Mouse (Mus musculus): Measurements from ENCODE around the gene Efhc1. TPM values are rescaled to one million over a fixed set of nuclear protein-coding genes. Genes with fewer than 3 reads are reported as not detected.
"Not testable (repeated sequence)": the region's sequence is repeated elsewhere in the genome, so short reads cannot be mapped to it uniquely, and the experiment has no call there.

Efhc1 gene
- polyA plus RNA-seq, 1 experiment from 2014 or later: 2.0 TPM

DNA sequence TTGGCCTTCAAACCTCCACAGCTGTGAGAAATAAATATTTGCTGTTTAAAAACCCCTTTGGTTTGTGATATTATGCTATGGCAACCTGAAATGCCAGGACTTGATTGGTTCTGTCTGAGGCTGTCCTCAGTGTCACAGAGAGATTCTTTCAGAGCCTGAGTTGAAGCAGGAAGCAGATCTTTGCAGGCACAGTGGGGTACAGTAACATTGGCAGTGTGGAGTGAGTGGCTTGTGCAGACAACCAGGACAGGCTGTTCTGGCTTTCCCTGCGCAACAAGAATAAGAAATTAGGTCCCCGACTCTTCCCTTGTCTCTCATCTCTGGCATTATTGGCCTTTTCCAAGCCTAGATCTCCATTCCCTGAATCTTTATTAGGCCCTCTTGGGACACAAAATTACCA, 31.7 kb upstream of the Efhc1 start:
- Histone ChIP-seq H3K4me1 (replicated peaks; ENCODE audit: control insufficient read depth, insufficient read depth, low read length) (peaks cover 13% of the 10 kb centered on the region), H3K4me2 (ENCODE audit: low read length) (no peak overlapping the region), H3K27ac (ENCODE audit: low read length) (no peak overlapping the region), H3K9ac (replicated peaks; ENCODE audit: low read depth, low read length) (no peak overlapping the region), H3K4me3 (replicated peaks; ENCODE audit: low read length) (no peak overlapping the region), H3K9me3 (ENCODE audit: control insufficient read depth, low read length) (no peaks in the 10 kb centered on the region), H3K27me3 (replicated peaks; ENCODE audit: control insufficient read depth, insufficient read depth, low read length) (no peaks in the 10 kb centered on the region), H3K36me3 (ENCODE audit: control insufficient read depth, insufficient read depth) (no peaks in the 10 kb centered on the region)
- ATAC-seq: no peak
- WGBS: 86% methylated on average over 2 of the region's 2 CpGs

DNA sequence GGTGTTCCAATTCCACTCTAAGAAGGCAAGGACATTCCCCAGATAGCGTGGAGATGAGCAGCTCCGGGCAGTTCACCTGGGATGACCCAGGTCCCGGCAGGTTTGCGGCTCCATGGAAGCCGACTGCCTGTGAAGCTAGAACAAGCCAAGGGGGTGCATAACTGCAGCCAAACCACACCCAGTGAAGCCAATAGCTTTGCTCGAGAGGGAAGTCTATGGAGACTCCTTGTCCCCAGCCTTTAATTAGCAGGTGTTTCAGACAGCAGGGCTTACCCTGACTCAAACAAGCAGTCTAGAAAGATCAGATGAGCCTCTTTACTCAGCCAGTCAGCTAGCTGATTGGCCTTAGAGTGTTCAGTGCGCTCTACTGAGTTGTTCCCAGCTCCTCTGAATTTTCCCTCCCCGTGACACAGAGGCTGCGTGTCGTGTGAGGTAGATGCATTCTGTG, 30.3 kb upstream of the Efhc1 start:
- H3K9me3 ChIP-seq (ENCODE audit: control insufficient read depth, low read length): no peaks in the 10 kb centered on the region
- 73% methylated on average over 10 of the region's 10 CpGs for WGBS
- H3K4me1 ChIP-seq (replicated peaks; ENCODE audit: control insufficient read depth, insufficient read depth, low read length): peaks cover 13% of the 10 kb centered on the region
- no peak overlapping the region for H3K9ac ChIP-seq (replicated peaks; ENCODE audit: low read depth, low read length)
- no peaks in the 10 kb centered on the region for H3K27me3 ChIP-seq (replicated peaks; ENCODE audit: control insufficient read depth, insufficient read depth, low read length)
- H3K4me3 ChIP-seq (replicated peaks; ENCODE audit: low read length): no peak overlapping the region
- H3K4me2 ChIP-seq (ENCODE audit: low read length): no peak overlapping the region
- H3K36me3 ChIP-seq (ENCODE audit: control insufficient read depth, insufficient read depth): no peaks in the 10 kb centered on the region
- ATAC-seq: no peak
- no peak overlapping the region for H3K27ac ChIP-seq (ENCODE audit: low read length)

DNA sequence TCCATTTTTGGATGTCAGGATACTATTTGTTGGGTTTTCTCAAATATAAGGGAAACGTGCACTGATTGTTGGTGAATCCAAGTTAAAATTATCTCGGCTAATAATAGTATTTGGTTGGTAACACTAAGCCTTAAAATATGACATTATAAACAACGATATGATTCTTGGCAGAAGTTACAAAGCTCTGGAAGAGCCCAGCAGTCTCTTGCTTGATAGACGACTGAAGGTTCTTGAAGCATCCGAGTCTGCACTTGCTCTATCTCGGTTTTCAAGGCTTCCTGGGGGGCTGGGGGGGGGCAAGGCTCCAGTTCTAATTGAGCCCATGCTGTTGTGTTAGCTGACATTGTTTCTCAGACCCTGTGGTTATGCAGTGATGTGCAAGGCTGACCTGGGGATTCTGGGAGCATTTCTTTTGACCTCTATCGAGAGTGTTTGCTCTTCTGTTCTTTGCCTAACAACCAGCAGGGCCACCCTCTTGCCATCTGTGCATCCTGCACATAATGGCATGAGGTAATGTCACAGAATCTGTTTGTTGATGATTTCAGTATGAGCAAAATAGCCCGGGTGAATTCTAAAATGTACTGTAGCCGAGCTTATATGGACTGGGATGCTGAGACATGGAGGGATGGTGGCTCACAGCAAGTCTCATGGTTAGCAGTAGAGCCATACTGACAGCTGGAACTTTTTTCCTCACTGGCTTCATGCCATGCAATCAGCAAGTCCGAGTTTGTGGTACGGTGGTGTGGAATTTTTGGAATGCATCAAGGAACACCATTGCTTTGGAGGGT, 28.6 kb upstream of the Efhc1 start:
- WGBS: 38% methylated on average over 11 of the region's 11 CpGs
- peak; percentile 62 for ATAC-seq
- peak overlapping the region; percentile 42; the same call in 1 of the 2 replicates for H3K27ac ChIP-seq (ENCODE audit: low read length)
- no peak overlapping the region for H3K9ac ChIP-seq (replicated peaks; ENCODE audit: low read depth, low read length)
- H3K4me1 ChIP-seq (replicated peaks; ENCODE audit: control insufficient read depth, insufficient read depth, low read length): peaks cover 13% of the 10 kb centered on the region
- H3K9me3 ChIP-seq (ENCODE audit: control insufficient read depth, low read length): no peaks in the 10 kb centered on the region
- no peak overlapping the region for H3K4me3 ChIP-seq (replicated peaks; ENCODE audit: low read length)
- no peaks in the 10 kb centered on the region for H3K36me3 ChIP-seq (ENCODE audit: control insufficient read depth, insufficient read depth)
- H3K4me2 ChIP-seq (ENCODE audit: low read length): no peak overlapping the region
- H3K27me3 ChIP-seq (replicated peaks; ENCODE audit: control insufficient read depth, insufficient read depth, low read length): no peaks in the 10 kb centered on the region

DNA sequence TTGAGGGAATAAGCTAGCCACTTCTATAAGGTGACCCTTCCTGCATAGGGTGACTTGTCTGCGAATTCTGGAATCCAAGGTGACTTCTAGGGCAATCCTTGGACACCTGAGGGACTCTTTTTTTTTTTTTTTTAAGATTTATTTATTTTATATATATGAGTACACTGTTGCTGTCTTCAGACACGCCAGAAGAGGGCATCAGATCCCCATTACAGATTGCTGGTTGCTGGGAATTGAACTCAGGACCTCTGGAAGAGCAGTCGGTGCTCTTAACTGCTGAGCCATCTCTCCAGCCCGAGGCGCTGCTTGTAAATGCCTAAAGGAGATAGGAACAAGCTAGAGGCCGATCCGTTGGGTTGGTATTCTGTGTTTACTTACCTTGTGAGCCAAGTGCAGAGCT, 26.1 kb upstream of the Efhc1 start:
- H3K4me1 ChIP-seq (replicated peaks; ENCODE audit: control insufficient read depth, insufficient read depth, low read length): peaks cover 13% of the 10 kb centered on the region
- not testable (repeated sequence) for H3K4me2 ChIP-seq (ENCODE audit: low read length); H3K27me3 ChIP-seq (replicated peaks; ENCODE audit: control insufficient read depth, insufficient read depth, low read length); H3K9me3 ChIP-seq (ENCODE audit: control insufficient read depth, low read length); H3K4me3 ChIP-seq (replicated peaks; ENCODE audit: low read length); H3K36me3 ChIP-seq (ENCODE audit: control insufficient read depth, insufficient read depth); ATAC-seq; H3K9ac ChIP-seq (replicated peaks; ENCODE audit: low read depth, low read length); H3K27ac ChIP-seq (ENCODE audit: low read length)
- 86% methylated on average over 7 of the region's 7 CpGs for WGBS

DNA sequence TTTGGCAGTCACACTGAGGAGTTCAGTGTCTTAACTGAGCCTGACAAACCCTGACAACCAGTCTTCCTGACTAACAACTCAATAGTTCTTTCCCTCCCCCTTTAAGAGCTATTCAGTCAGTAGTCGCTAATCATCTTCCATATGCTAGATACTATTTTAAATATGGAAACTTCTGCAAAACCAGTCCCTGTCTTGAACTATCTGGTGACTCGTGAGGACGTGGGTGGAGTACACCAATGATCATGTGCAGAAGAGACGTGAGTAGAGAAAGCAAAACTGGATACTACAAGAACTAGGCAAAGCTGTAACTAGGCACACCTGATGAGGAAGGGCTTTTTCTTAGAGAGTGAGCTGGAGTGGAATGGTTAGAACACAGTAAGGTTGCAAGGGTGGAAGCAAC, 25.5 kb upstream of the Efhc1 start:
- Histone ChIP-seq H3K9me3 (ENCODE audit: control insufficient read depth, low read length) (no peaks in the 10 kb centered on the region), H3K4me2 (ENCODE audit: low read length) (no peak overlapping the region)

DNA sequence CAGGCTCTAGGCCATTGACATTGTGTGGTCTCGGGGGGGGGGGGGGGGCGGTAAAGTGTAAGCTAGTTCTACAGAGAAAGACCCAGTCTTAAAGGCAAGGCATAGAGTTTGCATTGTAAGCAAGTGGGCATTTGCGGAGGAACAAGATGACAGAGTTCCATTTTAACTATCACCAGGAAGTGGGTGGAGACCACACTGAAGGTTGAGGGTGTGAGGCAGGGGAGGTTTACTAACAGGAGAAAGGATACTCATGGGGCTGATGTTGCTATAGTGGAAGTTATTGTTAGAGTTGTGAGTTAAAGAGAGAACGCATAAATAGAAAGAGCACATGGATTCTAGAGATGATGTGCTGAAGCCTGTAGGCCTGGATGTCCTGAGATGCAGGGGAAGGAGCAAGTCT, 25.1 kb upstream of the Efhc1 start:
- Histone ChIP-seq H3K27me3 (replicated peaks; ENCODE audit: control insufficient read depth, insufficient read depth, low read length) (no peaks in the 10 kb centered on the region), H3K4me2 (ENCODE audit: low read length) (no peak overlapping the region), H3K4me1 (replicated peaks; ENCODE audit: control insufficient read depth, insufficient read depth, low read length) (peaks cover 9% of the 10 kb centered on the region), H3K27ac (ENCODE audit: low read length) (no peak overlapping the region), H3K36me3 (ENCODE audit: control insufficient read depth, insufficient read depth) (no peaks in the 10 kb centered on the region), H3K9me3 (ENCODE audit: control insufficient read depth, low read length) (no peaks in the 10 kb centered on the region), H3K9ac (replicated peaks; ENCODE audit: low read depth, low read length) (no peak overlapping the region), H3K4me3 (replicated peaks; ENCODE audit: low read length) (no peak overlapping the region)
- ATAC-seq: no peak
- 85% methylated on average over 4 of the region's 4 CpGs for WGBS

More for the DNA sequence above, 25.5 kb upstream of the Efhc1 start:
- H3K27me3 ChIP-seq (replicated peaks; ENCODE audit: control insufficient read depth, insufficient read depth, low read length): no peaks in the 10 kb centered on the region
- WGBS: 91% methylated on average over 4 of the region's 4 CpGs
- peaks cover 13% of the 10 kb centered on the region for H3K4me1 ChIP-seq (replicated peaks; ENCODE audit: control insufficient read depth, insufficient read depth, low read length)
- no peak overlapping the region for H3K27ac ChIP-seq (ENCODE audit: low read length)
- H3K9ac ChIP-seq (replicated peaks; ENCODE audit: low read depth, low read length): no peak overlapping the region
- no peak for ATAC-seq
- H3K4me3 ChIP-seq (replicated peaks; ENCODE audit: low read length): no peak overlapping the region
- no peaks in the 10 kb centered on the region for H3K36me3 ChIP-seq (ENCODE audit: control insufficient read depth, insufficient read depth)

DNA sequence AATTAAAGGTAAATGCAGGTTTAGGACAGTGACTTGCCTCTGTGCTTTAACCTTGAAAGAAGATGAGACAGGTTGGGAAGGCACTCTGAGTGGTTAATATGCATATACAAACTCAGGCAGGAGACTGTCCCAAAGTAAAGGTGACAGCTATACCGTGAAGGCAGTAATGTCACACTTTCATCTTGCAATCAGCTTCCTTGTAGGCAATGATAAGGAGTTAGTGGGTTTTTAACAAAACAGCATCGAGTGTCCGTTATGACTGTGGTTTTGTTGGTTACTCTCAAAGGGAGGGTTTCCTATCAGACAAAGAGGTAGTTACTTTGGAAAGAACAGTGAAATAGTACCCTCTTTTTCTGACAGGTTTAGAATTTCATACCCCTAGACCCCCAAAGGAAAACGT, 22.9 kb upstream of the Efhc1 start:
- Histone ChIP-seq H3K9ac (replicated peaks; ENCODE audit: low read depth, low read length) (no peak overlapping the region), H3K4me1 (replicated peaks; ENCODE audit: control insufficient read depth, insufficient read depth, low read length) (no peaks in the 10 kb centered on the region), H3K4me2 (ENCODE audit: low read length) (no peak overlapping the region), H3K36me3 (ENCODE audit: control insufficient read depth, insufficient read depth) (no peaks in the 10 kb centered on the region), H3K4me3 (replicated peaks; ENCODE audit: low read length) (no peak overlapping the region), H3K9me3 (ENCODE audit: control insufficient read depth, low read length) (no peaks in the 10 kb centered on the region), H3K27me3 (replicated peaks; ENCODE audit: control insufficient read depth, insufficient read depth, low read length) (no peaks in the 10 kb centered on the region), H3K27ac (ENCODE audit: low read length) (no peak overlapping the region)
- no peak for ATAC-seq
- WGBS: 88% methylated on average over 4 of the region's 4 CpGs

DNA sequence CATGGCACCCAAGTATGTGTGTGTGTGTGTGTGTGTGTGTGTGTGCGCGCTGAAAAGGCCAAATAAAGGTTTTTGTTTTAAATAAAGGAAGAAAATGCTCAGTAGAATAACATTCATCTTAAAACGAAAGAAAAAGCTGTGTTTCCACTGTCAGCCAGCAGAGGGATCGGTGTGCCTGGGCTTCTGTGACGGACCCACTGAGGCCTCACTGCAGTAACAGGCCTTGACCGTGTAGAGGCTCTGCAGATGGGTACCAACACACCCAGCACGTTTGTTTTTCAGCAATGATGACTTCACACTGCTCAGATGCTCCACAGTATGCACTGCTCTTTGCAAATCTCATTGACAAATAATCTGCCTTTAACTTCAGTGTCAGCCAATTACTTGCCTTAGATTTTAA, 18.0 kb upstream of the Efhc1 start:
- H3K9me3 ChIP-seq (ENCODE audit: control insufficient read depth, low read length): no peaks in the 10 kb centered on the region
- peaks cover 3% of the 10 kb centered on the region; the same call in 1 of the 2 replicates for H3K36me3 ChIP-seq (ENCODE audit: control insufficient read depth, insufficient read depth)
- H3K4me3 ChIP-seq (replicated peaks; ENCODE audit: low read length): no peak overlapping the region
- no peaks in the 10 kb centered on the region for H3K27me3 ChIP-seq (replicated peaks; ENCODE audit: control insufficient read depth, insufficient read depth, low read length)
- H3K9ac ChIP-seq (replicated peaks; ENCODE audit: low read depth, low read length): no peak overlapping the region
- peak; percentile 90 for ATAC-seq
- no peak overlapping the region for H3K27ac ChIP-seq (ENCODE audit: low read length)
- no peak overlapping the region for H3K4me2 ChIP-seq (ENCODE audit: low read length)
- H3K4me1 ChIP-seq (replicated peaks; ENCODE audit: control insufficient read depth, insufficient read depth, low read length): no peaks in the 10 kb centered on the region
- WGBS: 20% methylated on average over 7 of the region's 7 CpGs

DNA sequence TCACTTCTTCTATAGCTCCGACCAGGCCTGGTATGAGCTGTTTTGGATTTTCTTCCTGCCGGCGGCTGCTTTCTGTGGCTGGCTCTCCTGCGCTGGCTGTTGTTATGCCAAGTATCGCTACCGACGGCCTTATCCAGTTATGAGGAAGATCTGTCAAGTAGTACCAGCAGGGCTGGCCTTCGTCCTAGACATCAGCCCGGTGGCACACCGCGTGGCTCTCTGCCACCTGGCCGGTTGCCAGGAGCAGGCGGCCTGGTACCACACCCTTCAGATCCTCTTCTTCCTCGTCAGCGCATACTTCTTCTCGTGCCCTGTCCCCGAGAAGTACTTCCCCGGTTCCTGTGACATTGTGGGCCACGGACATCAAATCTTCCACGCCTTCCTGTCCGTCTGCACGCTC, 16.3 kb upstream of the Efhc1 start:
- no peak overlapping the region for H3K4me2 ChIP-seq (ENCODE audit: low read length)
- H3K4me3 ChIP-seq (replicated peaks; ENCODE audit: low read length): no peak overlapping the region
- peaks cover 3% of the 10 kb centered on the region; the same call in 1 of the 2 replicates for H3K36me3 ChIP-seq (ENCODE audit: control insufficient read depth, insufficient read depth)
- no peaks in the 10 kb centered on the region for H3K27me3 ChIP-seq (replicated peaks; ENCODE audit: control insufficient read depth, insufficient read depth, low read length)
- no peak overlapping the region for H3K9ac ChIP-seq (replicated peaks; ENCODE audit: low read depth, low read length)
- no peak overlapping the region for H3K27ac ChIP-seq (ENCODE audit: low read length)
- ATAC-seq: no peak
- no peaks in the 10 kb centered on the region for H3K9me3 ChIP-seq (ENCODE audit: control insufficient read depth, low read length)
- 70% methylated on average over 22 of the region's 22 CpGs for WGBS
- no peaks in the 10 kb centered on the region for H3K4me1 ChIP-seq (replicated peaks; ENCODE audit: control insufficient read depth, insufficient read depth, low read length)
